Mouse (Mus musculus) left cerebral cortex, adult 18-20 months (tissue): ENCODE measurements at regions not wholly inside any gene's neighbourhood (a gene's known extent, or its start where the extent isn't known, plus 50 kb on each side); places are given as distances from the start of the nearest gene placed in this dataset.

Source experiments
- DNase-seq, 2 experiments: peaks; one replicate each; pipeline ENCODE4 v3.0.0; 2021 to 2022; ENCODE audit warnings: low spot score in 2 of 2, mixed read lengths in 1 of 2

DNA sequence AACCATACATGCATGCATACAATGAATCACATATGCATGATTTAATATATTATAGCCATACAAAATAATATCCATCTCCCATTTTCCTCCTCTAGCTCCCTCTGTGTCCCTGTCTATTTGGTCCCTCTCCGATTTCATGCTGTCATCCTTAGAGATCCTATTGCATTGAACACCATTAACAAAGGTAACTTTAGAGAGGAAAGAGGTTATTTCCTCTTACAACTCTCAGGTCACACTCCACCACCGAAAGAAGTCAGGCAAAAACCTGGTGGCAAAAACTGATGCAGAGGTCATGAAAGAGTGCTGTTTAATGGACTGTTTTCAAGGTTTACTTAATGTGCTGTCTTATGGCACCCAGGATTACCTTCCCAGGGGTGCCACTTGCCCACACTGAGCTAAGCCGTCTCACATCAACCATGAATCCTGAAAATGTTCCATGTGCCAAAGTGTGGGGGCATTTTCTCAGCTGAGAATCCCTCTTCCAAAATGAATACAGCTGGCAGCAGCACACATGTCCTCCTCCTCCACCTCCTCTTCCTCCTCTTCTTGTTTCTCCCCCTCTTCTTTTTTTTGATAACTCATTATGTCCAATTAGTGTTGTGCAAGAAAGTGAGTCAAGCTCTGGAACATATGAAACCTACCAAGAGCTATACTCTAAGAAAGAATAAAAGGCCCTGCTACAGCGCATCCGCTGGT lies 212.4 kb downstream of the Efhb start:
- DNase-seq: peak in 1 of 2 experiments; percentile 6

DNA sequence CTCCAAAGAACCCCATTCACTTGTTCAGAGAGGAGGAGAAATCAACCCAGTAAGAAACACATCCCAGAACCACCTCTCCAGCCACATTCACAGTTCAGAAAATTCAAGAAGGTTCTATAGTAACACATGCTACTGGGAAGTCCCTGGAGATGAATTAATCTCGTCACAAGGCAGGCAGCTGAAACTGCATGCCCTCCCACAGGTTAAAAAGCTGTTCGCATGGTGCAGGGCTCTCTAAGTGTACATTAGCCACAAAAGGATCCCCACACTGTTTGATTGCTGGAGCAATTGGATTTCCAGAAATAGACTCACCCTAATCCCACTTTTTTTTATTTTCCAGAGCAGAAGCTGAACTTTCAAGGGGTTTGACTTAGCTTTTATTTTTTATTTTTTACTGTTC lies 214.6 kb downstream of the Efhb start:
- DNase-seq: no peak

DNA sequence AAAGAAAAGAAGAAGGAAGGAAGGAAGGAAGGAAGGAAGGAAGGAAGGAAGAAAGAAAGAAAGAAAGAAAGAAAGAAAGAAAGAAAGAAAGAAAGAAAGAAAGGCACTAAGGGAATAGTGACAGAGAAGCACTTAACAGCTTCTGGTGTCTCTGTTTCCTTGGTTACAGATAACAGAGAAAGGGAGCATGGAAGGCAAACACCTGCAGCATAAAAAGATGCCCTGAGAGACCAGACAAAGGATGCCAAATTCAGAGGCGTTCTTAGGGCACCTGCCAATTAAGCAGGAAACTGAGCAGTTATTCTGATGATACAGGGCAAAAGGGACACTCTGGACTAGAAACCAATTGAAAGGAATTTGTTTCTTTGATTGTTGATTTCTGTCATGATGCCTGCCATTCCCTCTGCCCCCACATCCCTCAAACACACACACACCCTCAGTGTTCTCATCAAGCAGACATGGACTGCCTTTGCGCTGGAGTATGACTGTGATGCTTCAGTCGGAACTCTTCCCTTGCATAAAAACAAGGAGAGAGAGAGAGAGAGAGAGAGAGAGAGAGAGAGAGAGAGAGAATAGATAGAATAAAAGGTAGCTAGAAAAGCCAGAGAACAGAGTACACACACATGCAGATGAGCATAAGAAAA lies 215.4 kb downstream of the Efhb start:
- DNase-seq: no peak

DNA sequence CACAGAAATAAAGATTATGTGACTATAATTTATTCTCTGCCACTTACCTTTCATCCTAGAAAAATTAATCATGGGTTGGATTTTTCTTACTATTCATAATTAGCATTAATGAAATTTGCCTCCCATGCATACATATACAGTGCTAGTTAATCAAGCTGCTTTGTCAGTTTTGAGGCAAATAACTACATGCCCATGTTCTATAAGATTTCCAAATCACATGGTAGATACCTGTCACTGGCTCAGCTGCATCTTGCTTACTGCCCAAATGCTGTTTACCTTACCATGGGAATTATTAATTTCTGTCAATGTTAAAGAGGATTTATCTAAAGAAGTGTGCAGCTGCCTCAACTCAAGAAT lies 252.7 kb downstream of the Efhb start:
- no peak for DNase-seq

GRCm38 (mm10) chr17:53209720-53210415 lies 253.3 kb downstream of the Efhb start:
- DNase-seq: no peak
